Mouse (Mus musculus): ENCODE results near the gene Nfya.

DNA sequence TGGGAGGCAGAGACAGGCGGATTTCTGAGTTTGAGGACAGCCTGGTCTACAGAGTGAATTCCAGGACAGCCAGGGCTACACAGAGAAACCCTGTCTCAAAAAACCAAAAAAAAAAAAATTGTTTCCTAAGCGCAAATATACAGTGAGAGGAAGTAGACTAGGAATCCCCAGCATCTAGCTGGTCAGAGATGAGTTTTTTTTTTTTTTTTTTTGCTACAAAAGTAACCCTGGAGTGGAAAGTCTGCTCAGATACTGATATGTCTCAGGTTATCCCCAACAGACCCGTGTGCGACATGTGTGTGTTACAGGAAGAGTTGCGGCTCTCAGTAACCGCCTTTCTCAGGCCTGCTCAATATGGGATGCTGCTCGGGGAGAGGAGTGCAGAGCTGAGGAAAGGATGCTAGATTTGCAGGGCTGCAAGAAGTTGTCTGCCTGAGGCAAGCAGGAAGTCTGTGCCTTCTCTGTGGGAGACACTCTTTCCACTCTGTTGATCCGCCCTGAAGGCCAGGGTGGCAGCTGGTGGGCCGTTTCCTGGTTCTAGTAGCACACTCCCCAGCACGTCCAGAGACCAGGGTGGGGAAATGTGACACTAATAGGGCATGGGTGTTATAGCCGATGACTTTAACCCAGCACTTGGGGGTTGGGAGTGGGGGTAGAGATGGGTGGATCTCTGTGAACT is 18.3 kb upstream of the Nfya start:
- TF ChIP-seq ZC3H11A (IDR thresholded peaks at IDR 0.05; ENCODE audit: borderline replicate concordance, low read depth, low read length) (no peak), HCFC1 (IDR thresholded peaks at IDR 0.05; ENCODE audit: borderline replicate concordance, insufficient read depth, low read length) (no peak), CHD2 (IDR thresholded peaks at IDR 0.05; ENCODE audit: low read depth, low read length) (no peak), MAFK (IDR thresholded peaks at IDR 0.05; ENCODE audit: insufficient read depth, low read depth, low read length) (no peak), ZNF384 (IDR thresholded peaks at IDR 0.05; ENCODE audit: low read depth, low read length) (peak; percentile 69; the same call in 1 of the 2 replicates)

All from ES-E14 (cell line).